Mouse (Mus musculus) C2C12 (cell line): ENCODE results near the gene 1500009C09Rik.

Source experiments
- CTCF ChIP-seq: IDR thresholded peaks from one replicate; pipeline ENCODE4 v1.5.1; 2011; ENCODE audit not compliant: control insufficient read depth, insufficient read depth, insufficient read length
- MYOD1 ChIP-seq: IDR thresholded peaks from one replicate; pipeline ENCODE4 v1.6.1; 2011; ENCODE audit warnings: low read depth; ENCODE audit not compliant: control insufficient read depth, insufficient read length

DNA sequence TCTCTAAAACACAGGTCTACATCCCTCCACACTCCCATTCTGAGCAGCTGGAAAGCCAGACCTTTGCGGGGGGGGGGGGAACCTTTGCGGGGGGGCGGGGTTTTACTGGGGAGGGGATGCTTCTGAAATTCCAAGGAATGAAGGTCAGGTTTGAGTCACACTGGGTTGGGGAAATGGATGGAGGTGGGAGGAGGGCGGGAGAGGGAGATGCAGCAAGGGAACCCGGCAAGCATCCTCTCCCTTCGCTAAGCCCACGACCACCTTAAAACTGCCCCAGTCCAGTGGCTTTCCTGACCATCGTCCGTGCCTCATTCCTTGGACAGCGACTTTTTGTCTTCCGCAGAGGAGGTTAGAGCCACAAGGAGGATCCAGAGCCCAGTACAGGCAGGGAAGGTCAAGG, 40.9 kb upstream of the 1500009C09Rik start:
- TF ChIP-seq CTCF (no peak), MYOD1 (no peak)
